Mouse (Mus musculus) liver, embryonic 12.5 days (tissue): ENCODE results near the gene Ccl26. TPM values are rescaled to one million over a fixed set of nuclear protein-coding genes. Genes with fewer than 3 reads are reported as not detected.
"Not testable (repeated sequence)": the region's sequence is repeated elsewhere in the genome, so short reads cannot be mapped to it uniquely, and the experiment has no call there.

ENCODE experiments used
- ATAC-seq: fragments of 200-750 bp; cut with Nextera tagmentation; 2 replicates; pipeline ENCODE4 v1.8.0; 2017; ENCODE audit warnings: moderate number of reproducible peaks, mild to moderate bottlenecking, moderate library complexity
- H3K27ac ChIP-seq: fragments of 300-500 bp; sonication (generic); 2 replicates; pipeline ENCODE4 v1.5.1; 2016; ENCODE audit warnings: mild to moderate bottlenecking
- H3K27me3 ChIP-seq: fragments of 300-500 bp; sonication (generic); replicated peaks from 2 replicates; pipeline ENCODE4 v1.6.1; 2016; ENCODE audit warnings: mild to moderate bottlenecking, moderate library complexity
- H3K36me3 ChIP-seq: fragments of 300-500 bp; sonication (generic); 2 replicates; pipeline ENCODE4 v1.6.1; 2016; ENCODE audit warnings: mild to moderate bottlenecking, moderate library complexity
- H3K4me1 ChIP-seq: fragments of 300-500 bp; sonication (generic); 2 replicates; pipeline ENCODE4 v1.6.1; 2016
- H3K4me2 ChIP-seq: fragments of 300-500 bp; sonication (generic); 2 replicates; pipeline ENCODE4 v1.6.1; 2016; ENCODE audit warnings: mild to moderate bottlenecking, moderate library complexity
- H3K4me3 ChIP-seq: fragments of 300-500 bp; sonication (generic); 2 replicates; pipeline ENCODE4 v1.5.1; 2016; ENCODE audit warnings: mild to moderate bottlenecking, moderate library complexity
- H3K9ac ChIP-seq: fragments of 300-500 bp; sonication (generic); 2 replicates; pipeline ENCODE4 v1.6.1; 2016; ENCODE audit warnings: mild to moderate bottlenecking, moderate library complexity
- H3K9me3 ChIP-seq: fragments of 300-500 bp; sonication (generic); replicated peaks from 2 replicates; pipeline ENCODE4 v1.6.1; 2016; ENCODE audit warnings: mild to moderate bottlenecking, moderate library complexity
- WGBS: fragments of 180-500 bp; shearing (Covaris S2); methylation state at CpG from one replicate; pipeline ENCODE4 v1.1.7; 2016; ENCODE audit not compliant: insufficient replicate concordance; 5-methylcytosine and 5-hydroxymethylcytosine counted together
- polyA plus RNA-seq: library from polyadenylated mRNA; unstranded; fragments of >200 nt; fragmentation: Nextera tagmentation; extraction: Ambion mirVana; gene quantifications from 2 replicates; pipeline ENCODE4 v1.2.1, GENCODE M21; 2016

Ccl26 gene
- polyA plus RNA-seq = not detected in 2 replicates

DNA sequence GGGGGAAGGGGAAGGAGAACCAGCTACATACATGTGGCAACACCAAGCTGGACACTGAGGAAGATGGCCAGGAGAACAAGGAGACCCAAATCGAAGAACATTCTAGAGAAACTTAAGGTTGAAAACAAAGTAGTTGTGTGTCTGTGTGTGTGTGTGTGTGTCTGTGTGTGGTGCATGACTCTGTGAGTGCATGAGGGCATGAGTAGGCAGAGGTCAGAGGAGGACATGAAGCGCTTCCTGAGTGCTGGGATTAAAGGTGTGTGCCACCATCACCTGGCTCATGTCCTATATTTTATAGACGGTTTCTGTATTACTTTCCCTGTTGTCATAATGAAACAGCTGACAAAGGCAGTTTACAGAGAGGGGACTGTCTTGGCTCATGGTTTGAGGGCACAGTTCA lies at the start of gene Ccl26:
TSS of gene Ccl26 (minus strand) at position 101 of the 400 bp plus-strand sequence.
- Histone ChIP-seq H3K4me2 (no peak within 1 kb of the TSS), H3K4me1 (0 out of 2 replicates have a peak, but pooled peaks cover 5% of the 10 kb centered on the region), H3K9me3 (no peaks in the 10 kb centered on the region), H3K36me3 (no peaks in the 10 kb centered on the region), H3K27me3 (no peaks in the 10 kb centered on the region), H3K27ac (no peak within 1 kb of the TSS), H3K4me3 (no peak within 1 kb of the TSS), H3K9ac (no peak within 1 kb of the TSS)
- ATAC-seq = no peak
- WGBS = 74% methylated on average over 3 of the region's 3 CpGs

DNA sequence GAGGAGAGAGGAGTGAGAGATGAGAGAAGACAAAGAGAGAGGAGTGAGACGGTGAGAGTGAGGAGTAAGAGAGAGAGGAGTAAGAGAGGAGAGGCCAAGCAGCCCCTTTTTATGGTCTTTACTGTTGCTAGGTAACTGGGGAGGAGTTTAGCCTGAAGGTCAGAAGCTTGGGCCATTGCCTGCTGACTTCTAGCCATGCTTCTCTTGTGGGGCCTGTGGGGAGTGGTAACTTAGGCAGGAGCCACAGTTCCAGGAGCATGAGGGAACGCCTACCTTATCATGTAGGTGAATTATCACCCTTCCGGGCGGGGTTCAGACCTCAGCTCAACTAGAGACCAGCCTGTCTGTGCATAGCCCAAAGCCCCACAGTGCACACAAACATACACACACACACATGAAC lies 46.4 kb upstream of the Ccl26 start:
- no peak overlapping the region for H3K27ac ChIP-seq
- no peaks in the 10 kb centered on the region for H3K27me3 ChIP-seq
- no peak overlapping the region for H3K4me3 ChIP-seq
- no peak overlapping the region for H3K4me2 ChIP-seq
- no peaks in the 10 kb centered on the region for H3K36me3 ChIP-seq
- H3K9ac ChIP-seq = no peak overlapping the region
- peaks cover 3% of the 10 kb centered on the region; the same call in 1 of the 2 replicates for H3K9me3 ChIP-seq
- ATAC-seq = no peak
- 33% methylated on average over 4 of the region's 4 CpGs for WGBS
- H3K4me1 ChIP-seq = no peaks in the 10 kb centered on the region; the same call in 1 of the 2 replicates

DNA sequence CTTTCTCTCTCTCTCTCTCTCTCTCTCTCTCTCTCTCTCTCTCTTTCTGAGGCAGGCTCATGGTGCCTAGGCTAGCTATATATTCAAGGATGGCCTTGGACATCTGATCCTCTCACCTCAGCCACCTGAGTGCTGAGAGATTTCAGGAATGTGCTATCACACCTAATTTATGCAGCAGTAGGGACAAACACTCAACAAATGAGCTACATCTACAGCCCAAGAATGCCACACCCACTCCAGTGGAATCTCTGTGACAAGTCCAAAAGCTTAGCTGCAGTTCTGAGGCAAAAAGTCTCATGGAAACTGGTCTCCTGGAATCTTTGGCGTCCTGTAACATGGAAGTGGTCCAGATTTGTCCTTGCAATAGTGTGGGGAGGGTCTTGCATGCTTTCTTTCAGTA lies 44.2 kb upstream of the Ccl26 start:
- 16% methylated on average over 1 of the region's 1 CpGs for WGBS

DNA sequence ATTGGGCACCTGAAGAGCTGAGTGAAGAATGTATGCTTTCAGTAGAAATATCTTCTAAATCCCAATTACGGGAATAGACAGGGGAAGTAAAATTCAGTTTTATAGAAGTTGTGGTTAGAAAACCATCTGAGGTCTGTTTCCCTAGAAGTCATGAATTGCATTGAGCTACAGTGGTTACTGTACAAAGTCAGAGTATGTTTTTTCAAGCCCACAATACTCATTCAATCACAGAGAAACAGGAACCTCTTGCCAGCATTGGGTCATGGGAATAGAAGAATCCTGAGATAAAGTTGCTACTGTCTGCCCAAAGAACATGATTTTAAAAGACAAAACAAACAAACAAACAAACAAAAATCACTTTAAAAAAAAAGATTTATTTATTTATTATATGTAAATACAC lies 43.3 kb upstream of the Ccl26 start:
- ATAC-seq, H3K4me3 ChIP-seq, H3K27me3 ChIP-seq, H3K9ac ChIP-seq, H3K27ac ChIP-seq, H3K9me3 ChIP-seq, H3K4me2 ChIP-seq, H3K4me1 ChIP-seq, H3K36me3 ChIP-seq: not testable (repeated sequence)
- no CpG with 5 or more reads among the region's 1 CpGs for WGBS

More for the DNA sequence above, 44.2 kb upstream of the Ccl26 start:
- Histone ChIP-seq H3K4me2 (no peak overlapping the region), H3K27me3 (no peaks in the 10 kb centered on the region), H3K36me3 (no peaks in the 10 kb centered on the region), H3K27ac (no peak overlapping the region), H3K4me3 (no peak overlapping the region), H3K4me1 (no peaks in the 10 kb centered on the region), H3K9ac (no peak overlapping the region), H3K9me3 (peaks cover 10% of the 10 kb centered on the region)
- no peak for ATAC-seq

DNA sequence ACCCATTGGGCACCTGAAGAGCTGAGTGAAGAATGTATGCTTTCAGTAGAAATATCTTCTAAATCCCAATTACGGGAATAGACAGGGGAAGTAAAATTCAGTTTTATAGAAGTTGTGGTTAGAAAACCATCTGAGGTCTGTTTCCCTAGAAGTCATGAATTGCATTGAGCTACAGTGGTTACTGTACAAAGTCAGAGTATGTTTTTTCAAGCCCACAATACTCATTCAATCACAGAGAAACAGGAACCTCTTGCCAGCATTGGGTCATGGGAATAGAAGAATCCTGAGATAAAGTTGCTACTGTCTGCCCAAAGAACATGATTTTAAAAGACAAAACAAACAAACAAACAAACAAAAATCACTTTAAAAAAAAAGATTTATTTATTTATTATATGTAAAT lies 41.3 kb upstream of the Ccl26 start:
- not testable (repeated sequence) for H3K4me1 ChIP-seq, H3K27me3 ChIP-seq, H3K9ac ChIP-seq, H3K36me3 ChIP-seq, H3K27ac ChIP-seq, H3K9me3 ChIP-seq, H3K4me3 ChIP-seq, ATAC-seq, H3K4me2 ChIP-seq
- WGBS = no CpG with 5 or more reads among the region's 1 CpGs

DNA sequence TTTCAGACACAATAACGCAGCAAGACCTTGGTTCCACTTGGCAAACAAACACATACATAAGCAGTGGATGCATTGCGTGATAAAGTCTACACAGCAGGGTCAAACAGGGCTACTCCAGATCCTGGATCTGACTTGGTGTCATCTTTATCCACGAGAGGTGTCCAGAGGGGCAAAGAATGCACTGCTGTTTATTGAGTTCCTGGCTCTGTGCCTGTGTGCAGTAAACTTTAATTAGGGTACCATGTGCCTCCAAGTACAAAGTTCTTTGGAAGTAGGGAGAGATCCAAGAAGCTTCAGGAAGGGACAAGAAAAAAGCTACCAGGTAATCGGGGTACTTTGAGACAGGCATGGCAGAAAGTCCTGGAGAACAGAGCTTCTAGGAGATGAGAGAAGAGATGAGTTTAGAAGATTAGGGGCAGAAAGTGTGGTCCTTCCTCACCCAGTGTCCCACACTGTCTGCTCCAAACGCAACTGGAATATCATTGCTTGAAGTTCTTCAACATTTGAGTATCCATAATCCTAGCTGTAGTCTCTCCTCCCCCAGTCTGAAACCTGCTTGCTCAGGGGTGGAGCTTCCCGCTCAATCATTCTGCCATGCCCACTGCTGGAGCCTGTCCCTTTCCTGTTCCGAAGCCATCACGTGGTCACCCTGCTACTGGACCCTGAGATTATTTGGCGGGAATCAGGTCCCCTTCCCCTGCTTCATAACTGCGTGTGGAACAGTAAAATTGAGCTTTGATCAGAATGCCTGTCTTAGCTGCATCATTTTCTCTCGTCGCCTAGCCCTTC lies 26.8 kb upstream of the Ccl26 start:
- 60% methylated on average over 12 of the region's 12 CpGs for WGBS
- ATAC-seq = no peak
- no peak overlapping the region for H3K27ac ChIP-seq

DNA sequence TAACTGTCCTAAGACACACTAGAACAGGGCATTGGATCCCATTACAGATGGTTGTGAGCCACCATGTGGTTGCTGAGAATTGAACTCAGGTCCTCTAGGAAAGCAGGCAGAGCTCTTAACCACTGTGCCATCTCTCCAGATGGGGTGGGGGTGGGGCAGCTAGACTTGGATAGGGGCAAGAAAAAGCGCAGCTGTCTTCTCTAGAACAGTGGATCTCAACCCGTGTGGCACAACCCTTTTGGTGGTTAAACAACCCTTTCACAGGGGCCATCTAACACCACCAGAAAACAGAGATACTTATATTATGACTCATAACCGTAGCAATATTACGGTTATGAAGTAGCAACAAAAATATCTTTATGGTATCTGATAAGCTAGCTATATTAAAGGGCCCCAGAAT lies 24.4 kb upstream of the Ccl26 start:
- Histone ChIP-seq H3K9ac (no peak overlapping the region), H3K4me3 (no peak overlapping the region), H3K27me3 (no peaks in the 10 kb centered on the region), H3K9me3 (no peaks in the 10 kb centered on the region; the same call in 1 of the 2 replicates), H3K4me2 (no peak overlapping the region), H3K27ac (no peak overlapping the region), H3K4me1 (peaks cover 4% of the 10 kb centered on the region), H3K36me3 (no peaks in the 10 kb centered on the region)
- WGBS = 67% methylated on average over 4 of the region's 4 CpGs
- ATAC-seq = no peak

More for the DNA sequence above, 26.8 kb upstream of the Ccl26 start:
- Histone ChIP-seq H3K4me2 (no peak overlapping the region), H3K9me3 (no peaks in the 10 kb centered on the region; the same call in 1 of the 2 replicates), H3K27me3 (no peaks in the 10 kb centered on the region), H3K4me1 (peaks cover 4% of the 10 kb centered on the region), H3K4me3 (no peak overlapping the region), H3K9ac (no peak overlapping the region), H3K36me3 (no peaks in the 10 kb centered on the region)

DNA sequence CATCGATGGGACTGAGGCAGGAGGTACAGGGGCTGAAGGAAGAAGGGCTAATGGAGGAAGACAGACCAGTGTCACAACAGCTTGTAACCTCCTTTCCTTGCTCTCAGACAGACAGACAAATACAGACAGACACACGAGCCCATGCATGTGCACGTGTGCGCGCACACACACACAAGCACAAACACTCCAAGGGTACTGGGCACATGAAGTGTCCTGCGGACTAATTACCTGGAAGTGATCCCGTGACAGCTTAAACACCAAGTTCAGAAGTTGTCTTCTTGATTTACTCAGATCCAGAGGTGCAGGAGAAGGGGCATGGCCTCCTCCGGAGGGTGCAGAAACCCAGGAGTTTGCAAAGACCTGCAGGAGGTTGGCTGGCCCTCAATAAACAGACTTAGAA lies 22.3 kb upstream of the Ccl26 start:
- Histone ChIP-seq H3K9ac (no peak overlapping the region), H3K4me1 (peaks cover 4% of the 10 kb centered on the region), H3K27me3 (no peaks in the 10 kb centered on the region), H3K4me3 (no peak overlapping the region), H3K36me3 (no peaks in the 10 kb centered on the region), H3K4me2 (no peak overlapping the region), H3K27ac (no peak overlapping the region), H3K9me3 (0 out of 2 replicates have a peak, but pooled peaks cover 3% of the 10 kb centered on the region)
- no peak for ATAC-seq
- WGBS = 74% methylated on average over 8 of the region's 8 CpGs

DNA sequence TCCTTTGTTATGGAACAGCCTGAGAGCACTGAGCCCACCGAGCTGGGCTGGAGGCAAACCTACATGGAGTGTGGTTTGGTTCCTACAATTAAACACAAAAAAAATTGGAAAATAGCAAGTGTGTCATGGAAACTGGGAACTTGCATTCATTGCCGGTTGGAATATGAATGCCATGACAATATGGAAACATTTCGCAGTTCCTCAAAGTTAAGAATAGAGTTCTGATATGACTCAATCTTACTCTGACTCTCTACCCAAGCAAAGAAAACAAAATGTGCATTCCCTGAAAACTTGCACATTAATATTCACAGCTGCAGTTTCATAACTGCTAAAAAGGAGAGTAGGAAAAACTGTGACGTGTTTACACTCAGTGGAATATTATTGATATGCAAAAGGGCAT lies 19.0 kb upstream of the Ccl26 start:
- Histone ChIP-seq H3K27me3 (no peaks in the 10 kb centered on the region), H3K9ac (no peak overlapping the region), H3K27ac (no peak overlapping the region), H3K36me3 (no peaks in the 10 kb centered on the region), H3K4me1 (peaks cover 4% of the 10 kb centered on the region), H3K4me3 (no peak overlapping the region), H3K9me3 (0 out of 2 replicates have a peak, but pooled peaks cover 3% of the 10 kb centered on the region), H3K4me2 (no peak overlapping the region)
- 64% methylated on average over 4 of the region's 4 CpGs for WGBS
- no peak for ATAC-seq

DNA sequence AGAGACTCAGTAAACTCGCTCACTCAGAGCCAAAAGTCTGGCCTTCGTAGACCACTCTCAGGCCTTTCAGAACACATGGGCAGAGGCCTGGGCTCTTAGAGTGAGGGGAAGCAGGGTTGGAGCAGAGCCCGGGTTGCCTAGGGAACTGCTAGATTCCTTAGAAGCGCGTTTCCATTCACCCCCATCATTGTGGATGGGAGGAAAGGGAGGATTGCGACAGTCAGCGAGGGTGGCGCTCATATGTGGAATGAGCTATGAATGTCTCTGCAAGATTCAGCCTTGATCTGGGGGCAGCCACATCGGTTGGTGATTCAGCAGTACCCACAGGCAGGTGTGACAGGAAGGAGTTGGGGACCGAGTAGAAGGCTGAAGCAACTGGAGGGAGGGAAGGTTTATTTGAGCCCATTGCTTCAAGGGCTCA lies 16.0 kb upstream of the Ccl26 start:
- Histone ChIP-seq H3K27ac (no peak overlapping the region), H3K4me3 (no peak overlapping the region), H3K4me2 (no peak overlapping the region), H3K9me3 (0 out of 2 replicates have a peak, but pooled peaks cover 3% of the 10 kb centered on the region), H3K4me1 (no peaks in the 10 kb centered on the region), H3K36me3 (no peaks in the 10 kb centered on the region), H3K27me3 (no peaks in the 10 kb centered on the region; the same call in 1 of the 2 replicates), H3K9ac (no peak overlapping the region)
- WGBS = 72% methylated on average over 10 of the region's 10 CpGs
- ATAC-seq = no peak

DNA sequence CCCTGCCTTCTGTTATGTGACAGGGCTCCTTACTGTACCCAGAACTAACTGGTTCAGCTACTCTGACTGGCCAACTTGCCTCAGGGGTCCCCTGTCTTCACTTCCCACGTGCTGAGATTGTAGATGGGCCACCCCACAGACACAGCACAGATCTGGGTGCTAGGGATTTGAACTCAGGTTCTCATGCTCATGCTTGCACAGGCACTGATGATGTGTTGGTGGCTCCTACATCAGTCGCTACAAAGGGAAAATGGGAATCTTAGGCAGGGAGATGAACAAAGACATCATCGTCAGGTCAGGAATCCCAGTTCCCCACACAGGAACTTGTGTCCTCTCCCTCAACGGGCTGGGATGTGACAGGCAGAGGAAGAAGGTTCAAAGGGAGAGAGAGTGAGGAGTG lies 12.7 kb upstream of the Ccl26 start:
- no peaks in the 10 kb centered on the region for H3K36me3 ChIP-seq
- H3K27ac ChIP-seq = no peak overlapping the region
- H3K4me3 ChIP-seq = no peak overlapping the region
- no peak for ATAC-seq
- H3K9me3 ChIP-seq = 0 out of 2 replicates have a peak, but pooled peaks cover under 1% of the 10 kb centered on the region
- WGBS = 52% methylated on average over 4 of the region's 4 CpGs
- no peak overlapping the region for H3K9ac ChIP-seq
- H3K4me2 ChIP-seq = no peak overlapping the region
- peaks cover 9% of the 10 kb centered on the region for H3K27me3 ChIP-seq
- H3K4me1 ChIP-seq = no peaks in the 10 kb centered on the region

DNA sequence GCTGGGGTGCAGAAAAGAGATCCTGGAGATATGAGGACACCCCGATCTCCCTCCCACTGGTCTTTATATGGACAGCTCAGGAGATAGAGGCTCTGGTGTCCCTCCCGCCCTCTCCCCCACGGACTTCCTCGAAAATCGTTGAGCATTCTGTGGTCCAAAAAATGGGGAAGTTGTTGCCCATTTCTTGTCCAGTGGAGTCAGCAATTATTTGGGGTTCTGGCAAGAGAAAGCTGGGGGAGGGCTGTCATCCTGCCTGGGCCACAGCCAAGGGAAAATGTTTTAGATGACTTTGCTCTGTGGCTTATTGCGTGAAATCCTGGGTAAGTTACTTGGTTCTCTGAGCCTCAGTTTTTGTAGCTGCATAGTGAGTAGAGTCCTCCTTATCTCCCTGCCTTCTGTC lies 9.6 kb upstream of the Ccl26 start, which contains the start of gene Ccl24:
TSS of gene Ccl24 (minus strand) at position 44 of the 400 bp plus-strand sequence.
- Histone ChIP-seq H3K36me3 (no peaks in the 10 kb centered on the region), H3K4me2 (no peak within 1 kb of the TSS), H3K4me1 (no peaks in the 10 kb centered on the region), H3K27me3 (peaks cover 9% of the 10 kb centered on the region), H3K9me3 (no peaks in the 10 kb centered on the region), H3K27ac (no peak within 1 kb of the TSS), H3K9ac (no peak within 1 kb of the TSS), H3K4me3 (no peak within 1 kb of the TSS)
- ATAC-seq = no peak
- 34% methylated on average over 6 of the region's 6 CpGs for WGBS
